Mouse (Mus musculus): ENCODE measurements around the gene Plvap.

DNA sequence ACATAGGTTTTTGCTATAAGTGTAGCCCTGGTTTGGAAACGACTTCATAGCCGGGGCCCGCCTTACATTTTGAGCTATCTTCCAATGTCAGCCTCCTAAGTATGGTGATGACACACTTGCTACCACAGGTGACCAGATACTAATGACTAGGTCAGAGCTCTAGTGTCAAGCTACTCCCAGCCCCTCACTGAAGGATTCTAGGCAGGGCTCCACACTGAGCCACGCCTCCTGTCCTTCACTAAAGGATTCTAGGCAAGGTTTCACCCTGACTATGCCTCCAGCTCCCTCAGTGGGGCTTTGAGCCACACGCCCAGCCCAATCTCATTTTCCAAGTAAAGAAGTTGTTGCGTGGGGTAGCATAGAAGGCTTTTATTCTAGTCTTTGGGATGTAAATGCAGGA, 50.8 kb downstream of the Plvap start:
- no peak for TF ChIP-seq POLR2A (IDR thresholded peaks at IDR 0.05; ENCODE audit: borderline replicate concordance, extremely low read depth, insufficient read depth, insufficient read length, poor library complexity, severe bottlenecking)
- TF ChIP-seq CTCF (IDR thresholded peaks at IDR 0.05; ENCODE audit: borderline replicate concordance, extremely low read depth, insufficient read depth, insufficient read length) = no peak
